Comparison of ENCODE assay signal across 37 mouse cellular contexts in the genomic region with DNA sequence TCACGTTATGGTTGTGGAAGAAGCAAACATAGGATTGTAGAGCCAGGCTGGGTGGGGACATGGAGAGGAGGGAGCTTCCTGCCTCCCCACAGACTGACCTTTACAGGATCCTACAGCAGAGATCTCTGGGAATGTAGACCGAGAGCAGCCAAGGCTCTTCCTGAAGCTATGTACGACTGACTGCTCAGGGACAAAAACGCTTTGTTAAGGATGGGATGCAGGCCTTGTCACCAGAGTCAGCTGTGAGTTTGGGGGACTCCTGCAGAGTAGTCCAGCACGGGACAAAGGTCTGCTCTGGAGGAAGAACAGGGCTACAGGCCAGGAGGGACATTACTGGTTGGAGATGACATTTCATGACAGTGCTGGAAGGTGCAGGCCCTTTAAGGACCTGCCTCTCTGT. TPM values are rescaled to one million over a fixed set of nuclear protein-coding genes. Genes with fewer than 3 reads are reported as not detected.
DNase-seq lines count a peak whose midpoint lies in the region; ATAC-seq and TF ChIP-seq lines count a peak whose summit lies in the region.
"Had no signal": no experiment of that assay in that cellular context is flagged by ENCODE, and none has a peak within 500 bp of the region (broad histone marks: within the 10 kb centered on the region; RNA-seq: fewer than 3 reads in every experiment).

No protein-coding gene starts in this region.

- no peak for TF ChIP-seq CTCF in lung, embryonic 14.5 days (IDR thresholded peaks at IDR 0.05; ENCODE audit: low read depth)
- TF ChIP-seq CTCF in MEL (IDR thresholded peaks at IDR 0.05 in 2 of 3, conservative IDR thresholded peaks at IDR 0.05 in 1 of 3; ENCODE audit: control insufficient read depth in 1 of 3, insufficient read depth in 1 of 3, low read depth in 2 of 3, low read length in 3 of 3, poor library complexity in 1 of 3, severe bottlenecking in 1 of 3): no peak

- no peak for ATAC-seq in forebrain, embryonic 14.5 days
- ATAC-seq in hindbrain, embryonic 12.5 days (ENCODE audit: low FRiP score): no peak
- ATAC-seq in lung, embryonic 14.5 days (ENCODE audit: insufficient read depth): no peak
- ATAC-seq: forebrain, embryonic 16.5 days; intestine, embryonic 15.5 days; midbrain, embryonic 16.5 days; Patski had no signal

- H3K36me3 ChIP-seq in forebrain, embryonic 10.5 days (replicated peaks): peaks cover 63% of the 10 kb centered on the region
- H3K36me3 ChIP-seq in forebrain, embryonic 14.5 days (ENCODE audit: control insufficient read depth, insufficient read depth, low read length): peaks cover 64% of the 10 kb centered on the region
- H3K36me3 ChIP-seq in hindbrain, embryonic 10.5 days: peaks cover 61% of the 10 kb centered on the region
- H3K36me3 ChIP-seq in hindbrain, embryonic 12.5 days: peaks cover 55% of the 10 kb centered on the region
- peaks cover 61% of the 10 kb centered on the region for H3K36me3 ChIP-seq in lung, embryonic 14.5 days (ENCODE audit: insufficient read depth)
- H3K36me3 ChIP-seq in MEL (ENCODE audit: control insufficient read depth in 1 of 2, insufficient read depth in 2 of 2, low read length in 2 of 2): no peaks in the 10 kb centered on the region

- no peaks in the 10 kb centered on the region for H3K79me2 ChIP-seq in MEL (ENCODE audit: control insufficient read depth, insufficient read depth, low read length, poor library complexity)

- 0 out of 2 replicates have a peak overlapping the region, but pooled peaks have one; percentile 20 for H3K27ac ChIP-seq in forebrain, embryonic 10.5 days
- no peak overlapping the region for H3K27ac ChIP-seq in forebrain, embryonic 14.5 days (ENCODE audit: low read depth, low read length)
- 0 out of 2 replicates have a peak overlapping the region, but pooled peaks have one; percentile 5 for H3K27ac ChIP-seq in hindbrain, embryonic 10.5 days
- H3K27ac ChIP-seq in hindbrain, embryonic 12.5 days: no peak overlapping the region
- peak overlapping the region; percentile 8; the same call in 1 of the 2 replicates for H3K27ac ChIP-seq in lung, embryonic 14.5 days (ENCODE audit: low read depth)
- H3K27ac ChIP-seq in MEL (ENCODE audit: control insufficient read depth, low read depth, low read length): no peak overlapping the region
- H3K27ac ChIP-seq: gastrocnemius, adult 2 months; hindbrain, embryonic 15.5 days; intestine, embryonic 15.5 days; left cerebral cortex, adult 2 months; limb, embryonic 13.5 days; neural tube, embryonic 12.5 days; stomach, embryonic 15.5 days had no signal

- no peak for TF ChIP-seq EP300 in MEL (IDR thresholded peaks at IDR 0.05; ENCODE audit: low read depth in 1 of 2, low read length in 2 of 2)

- TF ChIP-seq RAD21 in MEL (IDR thresholded peaks at IDR 0.05; ENCODE audit: low read depth, low read length): no peak

- H3K4me1 ChIP-seq in forebrain, embryonic 10.5 days: peaks cover 44% of the 10 kb centered on the region
- H3K4me1 ChIP-seq in forebrain, embryonic 14.5 days (ENCODE audit: control insufficient read depth, insufficient read depth, low read length): 0 out of 2 replicates have a peak, but pooled peaks cover 5% of the 10 kb centered on the region
- H3K4me1 ChIP-seq in hindbrain, embryonic 10.5 days (replicated peaks): peaks cover 52% of the 10 kb centered on the region
- H3K4me1 ChIP-seq in hindbrain, embryonic 12.5 days: peaks cover 17% of the 10 kb centered on the region
- peaks cover 9% of the 10 kb centered on the region; the same call in 1 of the 2 replicates for H3K4me1 ChIP-seq in lung, embryonic 14.5 days (ENCODE audit: insufficient read depth)
- H3K4me1 ChIP-seq in MEL (ENCODE audit: control insufficient read depth in 1 of 2, insufficient read depth in 2 of 2, low read length in 2 of 2): no peaks in the 10 kb centered on the region

- no peak overlapping the region for H3K9ac ChIP-seq in forebrain, embryonic 14.5 days (ENCODE audit: low read length)
- H3K9ac ChIP-seq in hindbrain, embryonic 12.5 days: no peak overlapping the region
- H3K9ac ChIP-seq in lung, embryonic 14.5 days: no peak overlapping the region; the same call in 1 of the 2 replicates
- no peak overlapping the region for H3K9ac ChIP-seq in MEL (ENCODE audit: control insufficient read depth, low read depth, low read length, poor library complexity, severe bottlenecking)
- H3K9ac ChIP-seq: hindbrain, embryonic 15.5 days; intestine, embryonic 15.5 days; limb, embryonic 13.5 days; neural tube, embryonic 12.5 days; stomach, embryonic 15.5 days had no signal

- intact Hi-C loops in left cerebral cortex, postnatal 36 days (cut with DNase I): loop anchor here (10.0 kb wide), 1 partner anchor 220 kb away; no protein-coding TSS in a partner anchor

- DNase-seq in forebrain, embryonic 10.5 days (ENCODE audit: extremely low spot score, low spot score): no peak
- DNase-seq in forebrain, embryonic 14.5 days (ENCODE audit: low spot score): no peak
- DNase-seq in hindbrain, embryonic 10.5 days (ENCODE audit: low spot score): no peak
- DNase-seq in lung, embryonic 14.5 days: no peak
- no peak for DNase-seq in lung, postnatal 4 days
- no peak for DNase-seq in MEL (ENCODE audit: low read depth, low spot score)
- no peak for DNase-seq in left cerebral cortex, postnatal 36 days (ENCODE audit: low spot score in 2 of 2)
- DNase-seq: adrenal gland, postnatal 10 days; cerebellum, adult 11 months; cerebellum, adult 9-10 months; cerebellum, postnatal 36 days; gastrocnemius, adult 2 months; gastrocnemius, postnatal 36 days; kidney, adult 9 months; kidney, postnatal 10 days; layer of hippocampus, adult 9-11 months; lung, postnatal 10 days; right cerebral cortex, postnatal 25 days had no signal

- peaks cover 33% of the 10 kb centered on the region for H3K27me3 ChIP-seq in forebrain, embryonic 10.5 days (ENCODE audit: poor library complexity, severe bottlenecking)
- no peaks in the 10 kb centered on the region for H3K27me3 ChIP-seq in forebrain, embryonic 14.5 days (replicated peaks; ENCODE audit: control insufficient read depth, insufficient read depth, low read length)
- H3K27me3 ChIP-seq in hindbrain, embryonic 10.5 days (ENCODE audit: insufficient read depth, poor library complexity, severe bottlenecking): peaks cover 21% of the 10 kb centered on the region
- H3K27me3 ChIP-seq in hindbrain, embryonic 12.5 days: peaks cover 13% of the 10 kb centered on the region
- no peaks in the 10 kb centered on the region for H3K27me3 ChIP-seq in lung, embryonic 14.5 days (ENCODE audit: insufficient read depth, low read length)
- no peaks in the 10 kb centered on the region; a peak in 1 of 4 replicates for H3K27me3 ChIP-seq in MEL (ENCODE audit: control insufficient read depth in 1 of 2, insufficient read depth in 2 of 2, low read length in 2 of 2)
- H3K27me3 ChIP-seq: hindbrain, embryonic 15.5 days; intestine, embryonic 15.5 days; Patski; stomach, embryonic 15.5 days had no signal

- H3K4me3 ChIP-seq in forebrain, embryonic 10.5 days: no peak overlapping the region
- H3K4me3 ChIP-seq in forebrain, embryonic 14.5 days (ENCODE audit: low read depth, low read length): no peak overlapping the region
- no peak overlapping the region for H3K4me3 ChIP-seq in hindbrain, embryonic 10.5 days
- H3K4me3 ChIP-seq in hindbrain, embryonic 12.5 days: no peak overlapping the region
- no peak overlapping the region for H3K4me3 ChIP-seq in lung, embryonic 14.5 days (ENCODE audit: low read depth, low read length)
- no peak overlapping the region for H3K4me3 ChIP-seq in MEL (ENCODE audit: control insufficient read depth in 1 of 2, insufficient read depth in 1 of 2, low read depth in 2 of 2, low read length in 2 of 2)
- H3K4me3 ChIP-seq: gastrocnemius, adult 2 months; hindbrain, embryonic 15.5 days; intestine, embryonic 15.5 days; left cerebral cortex, adult 2 months; limb, embryonic 13.5 days; neural tube, embryonic 12.5 days; stomach, embryonic 15.5 days had no signal

- 38% methylated on average over 5 of the region's 5 CpGs for WGBS in forebrain, embryonic 10.5 days
- WGBS in forebrain, embryonic 14.5 days: 37% methylated on average over 5 of the region's 5 CpGs
- 38% methylated on average over 5 of the region's 5 CpGs for WGBS in hindbrain, embryonic 10.5 days
- 38% methylated on average over 5 of the region's 5 CpGs for WGBS in hindbrain, embryonic 12.5 days
- WGBS in lung, embryonic 14.5 days: 37% methylated on average over 5 of the region's 5 CpGs

- H3K9me3 ChIP-seq in forebrain, embryonic 10.5 days: peaks cover 3% of the 10 kb centered on the region; the same call in 1 of the 2 replicates
- no peaks in the 10 kb centered on the region for H3K9me3 ChIP-seq in forebrain, embryonic 14.5 days (replicated peaks; ENCODE audit: control insufficient read depth, low read length)
- H3K9me3 ChIP-seq in hindbrain, embryonic 10.5 days: no peaks in the 10 kb centered on the region
- no peaks in the 10 kb centered on the region for H3K9me3 ChIP-seq in hindbrain, embryonic 12.5 days (replicated peaks)
- no peaks in the 10 kb centered on the region for H3K9me3 ChIP-seq in lung, embryonic 14.5 days (ENCODE audit: low read depth, low read length)
- no peaks in the 10 kb centered on the region for H3K9me3 ChIP-seq in MEL (replicated peaks; ENCODE audit: insufficient read depth, low read length)
- H3K9me3 ChIP-seq: hindbrain, embryonic 15.5 days; intestine, embryonic 15.5 days; limb, embryonic 13.5 days; neural tube, embryonic 12.5 days; stomach, embryonic 15.5 days had no signal

- no peak overlapping the region for H3K4me2 ChIP-seq in forebrain, embryonic 14.5 days (ENCODE audit: low read length)
- H3K4me2 ChIP-seq in hindbrain, embryonic 12.5 days (replicated peaks): no peak overlapping the region
- no peak overlapping the region for H3K4me2 ChIP-seq in lung, embryonic 14.5 days
- H3K4me2 ChIP-seq: hindbrain, embryonic 15.5 days; intestine, embryonic 15.5 days; limb, embryonic 13.5 days; liver, embryonic 11.5 days; midbrain, embryonic 11.5 days; neural tube, embryonic 12.5 days; stomach, embryonic 15.5 days had no signal

- no peak; a peak in 1 of 4 replicates for TF ChIP-seq POLR2A in MEL (IDR thresholded peaks at IDR 0.05; ENCODE audit: control insufficient read depth in 1 of 2, insufficient read depth in 1 of 2, low read depth in 1 of 2, low read length in 2 of 2, poor library complexity in 1 of 2)

RNA-seq across cellular contexts. Expression of gene Zfp319, which starts 7.1 kb away (rescaled TPM):
- 10.6 and 10.7 TPM in 2 replicates for polyA plus RNA-seq in forebrain, embryonic 10.5 days (2016; fragmentation: Nextera tagmentation; extraction: Ambion mirVana)
- 11.5 and 14.4 TPM in 2 replicates for polyA plus RNA-seq in forebrain, embryonic 14.5 days (2014; fragmentation: Nextera tagmentation; extraction: Ambion mirVana)
- 12.4 and 16.6 TPM in 2 replicates for polyA plus RNA-seq in hindbrain, embryonic 10.5 days (2016; fragmentation: Nextera tagmentation; extraction: Ambion mirVana)
- 20.4 and 21.7 TPM in 2 replicates for polyA plus RNA-seq in hindbrain, embryonic 12.5 days (2016; fragmentation: Nextera tagmentation; extraction: Ambion mirVana)
- 9.2 and 10.9 TPM in 2 replicates for polyA plus RNA-seq in lung, embryonic 14.5 days (2014; fragmentation: Nextera tagmentation; extraction: Ambion mirVana)
- total RNA-seq in MEL (2012; rRNA removed): 1.8 and 2.0 TPM in 2 replicates
- 1 to 10 TPM in 1 of 2 experiments, not detected in 1; 4.8 TPM for polyA plus RNA-seq in MEL (2012; ENCODE audit: insufficient read depth in 1 of 2, insufficient read length in 2 of 2, low read depth in 1 of 2, low replicate concordance in 2 of 2, missing spikeins in 1 of 2)
- 10 to 100 TPM; 15.6 to 16.3 TPM for total RNA-seq in left cerebral cortex, postnatal 36 days (2021)

RNA-seq across cellular contexts. Expression of gene Usb1, which starts 7.4 kb away (rescaled TPM):
- polyA plus RNA-seq in forebrain, embryonic 10.5 days (2016; fragmentation: Nextera tagmentation; extraction: Ambion mirVana): 50.5 and 53.1 TPM in 2 replicates
- polyA plus RNA-seq in forebrain, embryonic 14.5 days (2014; fragmentation: Nextera tagmentation; extraction: Ambion mirVana): 40.0 and 45.8 TPM in 2 replicates
- 48.5 and 48.8 TPM in 2 replicates for polyA plus RNA-seq in hindbrain, embryonic 10.5 days (2016; fragmentation: Nextera tagmentation; extraction: Ambion mirVana)
- 38.0 and 38.5 TPM in 2 replicates for polyA plus RNA-seq in hindbrain, embryonic 12.5 days (2016; fragmentation: Nextera tagmentation; extraction: Ambion mirVana)
- polyA plus RNA-seq in lung, embryonic 14.5 days (2014; fragmentation: Nextera tagmentation; extraction: Ambion mirVana): 32.1 and 34.0 TPM in 2 replicates
- 29.1 and 36.2 TPM in 2 replicates for total RNA-seq in MEL (2012; rRNA removed)
- polyA plus RNA-seq in MEL (2012; ENCODE audit: insufficient read depth in 1 of 2, insufficient read length in 2 of 2, low read depth in 1 of 2, low replicate concordance in 2 of 2, missing spikeins in 1 of 2): 10 to 100 TPM in 1 of 2 experiments, not detected in 1; 52.5 TPM
- 10 to 100 TPM; 12.0 to 13.6 TPM for total RNA-seq in left cerebral cortex, postnatal 36 days (2021)

RNA-seq across cellular contexts. Expression of gene Tepp, which starts 14.3 kb away (rescaled TPM):
- polyA plus RNA-seq in forebrain, embryonic 10.5 days (2016; fragmentation: Nextera tagmentation; extraction: Ambion mirVana): not detected in 2 replicates
- 0.80 and 1.0 TPM in 2 replicates for polyA plus RNA-seq in forebrain, embryonic 14.5 days (2014; fragmentation: Nextera tagmentation; extraction: Ambion mirVana)
- not detected in 2 replicates for polyA plus RNA-seq in hindbrain, embryonic 10.5 days (2016; fragmentation: Nextera tagmentation; extraction: Ambion mirVana)
- polyA plus RNA-seq in hindbrain, embryonic 12.5 days (2016; fragmentation: Nextera tagmentation; extraction: Ambion mirVana): not detected in 2 replicates
- polyA plus RNA-seq in lung, embryonic 14.5 days (2014; fragmentation: Nextera tagmentation; extraction: Ambion mirVana): 0.37 and 0.53 TPM in 2 replicates
- not detected in 2 replicates for total RNA-seq in MEL (2012; rRNA removed)
- not detected for polyA plus RNA-seq in MEL (2012; ENCODE audit: insufficient read depth in 1 of 2, insufficient read length in 2 of 2, low read depth in 1 of 2, low replicate concordance in 2 of 2, missing spikeins in 1 of 2)
- not detected for total RNA-seq in left cerebral cortex, postnatal 36 days (2021)
- total RNA-seq: adrenal gland, postnatal 10 days; CH12.LX; gastrocnemius, adult 2 months; gastrocnemius, postnatal 36 days; left cerebral cortex, adult 2 months; left cerebral cortex, postnatal 25 days; megakaryocyte, adult 5-6 weeks had no signal
- polyA plus RNA-seq: C2C12; embryonic facial prominence, embryonic 11.5 days; intestine, embryonic 15.5 days; large intestine, adult 2 months; liver, embryonic 11.5 days; liver, embryonic 16.5 days; neural tube, embryonic 12.5 days; Patski had no signal

RNA-seq across cellular contexts. Expression of gene Cngb1, which starts 18.3 kb away (rescaled TPM):
- 0.14 and 0.25 TPM in 2 replicates for polyA plus RNA-seq in forebrain, embryonic 10.5 days (2016; fragmentation: Nextera tagmentation; extraction: Ambion mirVana)
- 0.52 and 0.58 TPM in 2 replicates for polyA plus RNA-seq in forebrain, embryonic 14.5 days (2014; fragmentation: Nextera tagmentation; extraction: Ambion mirVana)
- 0.07 and 0.59 TPM in 2 replicates for polyA plus RNA-seq in hindbrain, embryonic 10.5 days (2016; fragmentation: Nextera tagmentation; extraction: Ambion mirVana)
- polyA plus RNA-seq in hindbrain, embryonic 12.5 days (2016; fragmentation: Nextera tagmentation; extraction: Ambion mirVana): 0.56 and 1.1 TPM in 2 replicates
- polyA plus RNA-seq in lung, embryonic 14.5 days (2014; fragmentation: Nextera tagmentation; extraction: Ambion mirVana): 0.28 and 0.69 TPM in 2 replicates
- total RNA-seq in MEL (2012; rRNA removed): not detected in 2 replicates
- under 1 TPM in 1 of 2 experiments, not detected in 1; 0.03 TPM for polyA plus RNA-seq in MEL (2012; ENCODE audit: insufficient read depth in 1 of 2, insufficient read length in 2 of 2, low read depth in 1 of 2, low replicate concordance in 2 of 2, missing spikeins in 1 of 2)
- under 1 TPM; 0.23 to 0.30 TPM for total RNA-seq in left cerebral cortex, postnatal 36 days (2021)
- total RNA-seq: CH12.LX had no signal

RNA-seq across cellular contexts. Expression of gene Mmp15, which starts 27.4 kb away (rescaled TPM):
- 11.1 TPM in 2 replicates for polyA plus RNA-seq in forebrain, embryonic 10.5 days (2016; fragmentation: Nextera tagmentation; extraction: Ambion mirVana)
- polyA plus RNA-seq in forebrain, embryonic 14.5 days (2014; fragmentation: Nextera tagmentation; extraction: Ambion mirVana): 10.3 and 12.5 TPM in 2 replicates
- polyA plus RNA-seq in hindbrain, embryonic 10.5 days (2016; fragmentation: Nextera tagmentation; extraction: Ambion mirVana): 15.2 and 19.4 TPM in 2 replicates
- 31.8 and 33.2 TPM in 2 replicates for polyA plus RNA-seq in hindbrain, embryonic 12.5 days (2016; fragmentation: Nextera tagmentation; extraction: Ambion mirVana)
- polyA plus RNA-seq in lung, embryonic 14.5 days (2014; fragmentation: Nextera tagmentation; extraction: Ambion mirVana): 22.5 and 25.6 TPM in 2 replicates
- not detected in 2 replicates for total RNA-seq in MEL (2012; rRNA removed)
- under 1 TPM in 1 of 2 experiments, not detected in 1; 0.01 TPM for polyA plus RNA-seq in MEL (2012; ENCODE audit: insufficient read depth in 1 of 2, insufficient read length in 2 of 2, low read depth in 1 of 2, low replicate concordance in 2 of 2, missing spikeins in 1 of 2)
- total RNA-seq in left cerebral cortex, postnatal 36 days (2021): 10 to 100 TPM; 18.9 to 19.6 TPM
- total RNA-seq: megakaryocyte, adult 5-6 weeks had no signal

Comparison
In these comparisons a context has a peak if more than half of its experiments do, and no peak if none do; other contexts are left out.
1. H3K27ac ChIP-seq: peak in forebrain, embryonic 10.5 days (single experiment), hindbrain, embryonic 10.5 days (single experiment) and lung, embryonic 14.5 days (single experiment); none in forebrain, embryonic 14.5 days (single experiment), hindbrain, embryonic 12.5 days (single experiment) and MEL (single experiment).